Mouse (Mus musculus): ENCODE data around the gene Zfp978. TPM values are rescaled to one million over a fixed set of nuclear protein-coding genes. Genes with fewer than 3 reads are reported as not detected.

The Zfp978 gene
- not detected for polyA plus RNA-seq (2017; shearing (Covaris generic))

DNA sequence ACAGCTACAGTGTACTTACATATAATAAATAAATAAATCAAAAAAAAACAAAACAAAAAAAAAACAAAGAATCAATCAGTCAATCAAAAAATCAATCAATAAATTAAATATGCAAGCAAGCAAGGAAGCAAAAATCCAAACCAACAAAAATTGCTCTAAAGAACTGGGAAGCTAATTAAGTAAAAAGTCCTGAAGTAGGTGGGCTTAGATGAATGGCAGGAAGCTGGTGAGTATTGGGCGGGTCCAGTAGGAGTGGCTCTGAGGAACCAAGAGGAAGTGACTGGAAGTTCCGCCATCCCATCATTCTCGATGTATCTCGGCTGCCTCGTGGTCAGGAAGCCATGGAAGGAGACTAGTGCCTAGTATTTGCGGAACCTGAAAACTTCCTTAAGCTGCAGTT lies at the start of gene Zfp978:
Gene Zfp978 (plus strand): TSS at position 301 of the 400 bp plus-strand sequence.

Other genes starting within 250 kb of the Zfp978 start
- 2.2 TPM for gene Zfp991, start 229.3 kb upstream of the Zfp978 start, polyA plus RNA-seq (2017; shearing (Covaris generic))
- 0.44 TPM for gene Zfp988, start 55.6 kb upstream of the Zfp978 start, polyA plus RNA-seq (2017; shearing (Covaris generic))
- gene Zfp982, start 131.1 kb downstream of the Zfp978 start, polyA plus RNA-seq (2017; shearing (Covaris generic)) = 0.31 TPM
- gene Gm16503, start 178.9 kb downstream of the Zfp978 start, polyA plus RNA-seq (2017; shearing (Covaris generic)) = 0.24 TPM
- 0.49 TPM for gene Zfp985, start 192.0 kb downstream of the Zfp978 start, polyA plus RNA-seq (2017; shearing (Covaris generic))